Mouse (Mus musculus) intestine, postnatal 0 days (tissue): ENCODE data around the gene Rab37. TPM values are rescaled to one million over a fixed set of nuclear protein-coding genes. Genes with fewer than 3 reads are reported as not detected.
A peak's percentile ranks its signal among the peaks of the same experiment; 100 is the strongest.

Experiments
- ATAC-seq: fragments of 200-750 bp; cut with Nextera tagmentation; 2 replicates; pipeline ENCODE4 v1.8.0; 2017; ENCODE audit warnings: mild to moderate bottlenecking, moderate TSS enrichment, moderate library complexity
- H3K27ac ChIP-seq: fragments of 300-500 bp; sonication (generic); 2 replicates; pipeline ENCODE4 v1.5.1; 2014; ENCODE audit warnings: mild to moderate bottlenecking, low read depth, low read length, moderate library complexity
- H3K27me3 ChIP-seq: fragments of 300-500 bp; sonication (generic); replicated peaks from 2 replicates; pipeline ENCODE4 v1.6.1; 2014; ENCODE audit warnings: low read length, mixed read lengths; ENCODE audit not compliant: control insufficient read depth, insufficient read depth
- H3K36me3 ChIP-seq: fragments of 300-500 bp; sonication (generic); 2 replicates; pipeline ENCODE4 v1.6.1; 2014; ENCODE audit warnings: mild to moderate bottlenecking, moderate library complexity; ENCODE audit not compliant: control insufficient read depth, insufficient read depth
- H3K4me1 ChIP-seq: fragments of 300-500 bp; sonication (generic); replicated peaks from 2 replicates; pipeline ENCODE4 v1.6.1; 2014; ENCODE audit warnings: antibody characterized with exemption, low read length, mixed read lengths; ENCODE audit not compliant: control insufficient read depth, insufficient read depth
- H3K4me2 ChIP-seq: fragments of 300-500 bp; sonication (generic); replicated peaks from 2 replicates; pipeline ENCODE4 v1.6.1; 2014; ENCODE audit warnings: low read depth, mild to moderate bottlenecking, moderate library complexity
- H3K4me3 ChIP-seq: fragments of 300-500 bp; sonication (generic); 2 replicates; pipeline ENCODE4 v1.5.1; 2014; ENCODE audit warnings: low read depth, low read length
- H3K9ac ChIP-seq: fragments of 300-500 bp; sonication (generic); 2 replicates; pipeline ENCODE4 v1.6.1; 2014; ENCODE audit warnings: mild to moderate bottlenecking, low read depth, low read length
- H3K9me3 ChIP-seq: fragments of 300-500 bp; sonication (generic); 2 replicates; pipeline ENCODE4 v1.6.1; 2016; ENCODE audit warnings: mixed run types; ENCODE audit not compliant: control insufficient read depth
- CTCF ChIP-seq: sonication (generic); IDR thresholded peaks from 2 replicates; pipeline ENCODE4 v1.5.1; 2016; ENCODE audit warnings: low read depth, mild to moderate bottlenecking, control low read depth, antibody characterized with exemption, moderate library complexity
- WGBS: fragments of 180-500 bp; shearing (Covaris S2); extraction: QIAGEN DNeasy Blood & Tissue Kit; methylation state at CpG from one replicate; pipeline ENCODE4 v1.1.7; 2014; 5-methylcytosine and 5-hydroxymethylcytosine counted together
- polyA plus RNA-seq: library from polyadenylated mRNA; unstranded; fragments of >200 nt; fragmentation: Nextera tagmentation; extraction: Ambion mirVana; gene quantifications from 2 replicates; pipeline ENCODE4 v1.2.1, GENCODE M21; 2015

Gene Rab37
- polyA plus RNA-seq, 1 experiment from 2014 or later: 3.7 TPM

DNA sequence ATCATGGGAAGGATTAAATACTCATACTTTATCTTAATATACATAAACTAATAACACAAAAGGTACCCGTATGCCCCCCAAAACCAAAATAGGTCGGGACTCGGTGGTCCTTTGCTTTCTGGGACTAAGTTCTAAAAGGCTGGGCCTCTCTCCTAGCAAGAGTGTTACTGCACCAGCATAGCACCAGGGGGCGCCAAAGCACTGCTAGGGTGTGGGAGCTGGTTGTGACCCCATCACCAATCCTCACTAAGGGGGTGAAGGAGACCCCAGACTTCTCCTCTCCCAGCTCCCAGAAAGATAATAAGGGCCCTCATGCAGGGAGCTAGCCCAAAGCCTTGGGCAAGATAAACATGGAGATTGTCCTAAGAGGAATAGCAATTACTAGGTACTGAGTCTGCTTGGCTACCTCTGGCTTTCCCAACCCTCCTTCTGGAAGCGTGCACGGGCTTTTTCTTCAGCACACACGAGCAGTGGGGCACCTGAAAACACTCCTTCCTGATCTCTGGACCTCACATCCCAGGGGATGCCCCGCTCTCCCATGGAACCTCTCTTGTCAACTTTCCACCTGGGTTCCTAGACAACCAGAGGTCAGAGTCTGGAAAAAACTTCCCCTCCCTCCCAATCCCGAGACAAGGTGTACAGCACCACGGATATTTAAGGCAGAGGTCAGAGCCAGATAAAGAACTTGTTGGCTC is 69.8 kb downstream of the Rab37 start:
- H3K4me1 ChIP-seq: 0 out of 2 replicates have a peak, but pooled peaks cover 9% of the 10 kb centered on the region
- H3K4me3 ChIP-seq: no peak overlapping the region
- no peaks in the 10 kb centered on the region; the same call in 1 of the 2 replicates for H3K36me3 ChIP-seq
- 21% methylated on average over 10 of the region's 10 CpGs for WGBS
- TF ChIP-seq CTCF: peak; percentile 95
- H3K27me3 ChIP-seq: 0 out of 2 replicates have a peak, but pooled peaks cover 4% of the 10 kb centered on the region
- H3K9ac ChIP-seq: no peak overlapping the region
- no peaks in the 10 kb centered on the region for H3K9me3 ChIP-seq
- H3K4me2 ChIP-seq: peak overlapping the region; percentile 24; the same call in 1 of the 2 replicates
- H3K27ac ChIP-seq: peak overlapping the region; percentile 93
- ATAC-seq: peak; percentile 1; the same call in 1 of the 2 replicates

GRCm38 (mm10) chr11:115161578-115162204 is 70.5 kb downstream of the Rab37 start:
- Histone ChIP-seq H3K9ac (no peak overlapping the region; the same call in 1 of the 2 replicates), H3K27me3 (no peaks in the 10 kb centered on the region), H3K27ac (peak overlapping the region; percentile 93), H3K36me3 (no peaks in the 10 kb centered on the region; the same call in 1 of the 2 replicates), H3K4me1 (0 out of 2 replicates have a peak, but pooled peaks cover 13% of the 10 kb centered on the region), H3K9me3 (no peaks in the 10 kb centered on the region), H3K4me2 (peak overlapping the region; percentile 74), H3K4me3 (no peak overlapping the region)
- WGBS: 39% methylated on average over 9 of the region's 9 CpGs
- TF ChIP-seq CTCF: no peak
- ATAC-seq: peak; percentile 14; the same call in 1 of the 2 replicates

DNA sequence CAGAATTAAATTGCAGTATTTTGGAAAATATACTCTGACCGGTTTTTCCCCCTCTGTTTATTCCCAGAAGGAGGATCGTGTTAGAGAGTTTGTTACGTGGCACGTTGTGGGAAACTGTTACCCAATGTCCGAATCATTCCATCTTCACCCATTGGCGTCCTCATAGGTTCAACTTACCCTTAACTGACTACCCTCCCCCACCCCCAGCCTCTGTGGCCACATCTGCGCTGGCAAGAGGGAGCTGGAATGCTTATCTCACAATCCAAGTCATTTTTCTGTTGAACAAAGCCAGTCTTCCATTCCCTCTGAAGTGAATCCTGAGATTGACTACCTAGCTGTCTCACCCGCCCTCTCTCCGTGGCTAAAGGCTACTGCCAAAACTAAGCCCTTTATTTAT is 71.0 kb downstream of the Rab37 start:
- WGBS: 22% methylated on average over 9 of the region's 9 CpGs
- H3K9ac ChIP-seq: peak overlapping the region; percentile 46; the same call in 1 of the 2 replicates

DNA sequence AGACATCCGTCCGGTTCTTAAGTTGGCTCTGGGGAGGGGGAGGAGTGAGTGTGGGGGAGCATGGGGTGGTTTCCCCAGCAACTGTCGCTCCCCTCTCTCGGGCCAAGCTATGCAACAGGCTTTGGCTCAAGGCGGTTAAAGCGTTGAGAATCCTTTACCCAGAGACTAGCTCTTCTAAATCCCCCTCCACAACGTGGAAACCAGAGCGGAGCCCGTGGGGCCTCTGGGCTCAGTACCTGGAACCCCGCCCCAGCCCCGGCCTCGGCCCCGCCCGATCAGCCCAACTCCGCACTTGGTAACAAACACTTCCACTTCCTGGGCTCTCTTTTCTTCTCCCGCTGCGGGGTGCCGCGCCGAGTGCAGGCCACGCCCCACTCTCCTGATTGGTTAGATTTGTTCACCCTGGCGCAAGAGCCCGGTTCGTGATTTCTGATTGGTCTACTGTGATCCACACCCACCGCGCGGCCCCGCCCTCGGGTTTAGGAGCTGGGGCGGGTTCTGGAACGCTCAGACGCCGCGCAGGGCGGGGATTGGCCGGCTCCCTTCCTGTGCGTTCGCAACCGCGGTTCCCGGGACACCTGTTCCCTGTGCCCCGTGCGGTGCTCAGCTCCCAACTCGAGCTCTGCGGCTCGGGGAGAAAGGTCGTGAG is 71.7 kb downstream of the Rab37 start, which contains the start of gene Slc9a3r1:
Gene Slc9a3r1 (plus strand): TSS at position 510 of the 649 bp plus-strand sequence.
- Histone ChIP-seq H3K9me3 (no peaks in the 10 kb centered on the region), H3K27ac (peak within 1 kb of the TSS; percentile 93), H3K4me1 (0 out of 2 replicates have a peak, but pooled peaks cover 13% of the 10 kb centered on the region), H3K36me3 (peaks cover 5% of the 10 kb centered on the region; the same call in 1 of the 2 replicates), H3K27me3 (no peaks in the 10 kb centered on the region), H3K4me2 (peak within 1 kb of the TSS; percentile 74), H3K4me3 (peak within 1 kb of the TSS; percentile 80), H3K9ac (peak within 1 kb of the TSS; percentile 77)
- no peak for TF ChIP-seq CTCF
- ATAC-seq: peak; percentile 82
- under 1% methylated on average over 47 of the region's 47 CpGs for WGBS

More for the DNA sequence above, 71.0 kb downstream of the Rab37 start:
- H3K36me3 ChIP-seq: no peaks in the 10 kb centered on the region; the same call in 1 of the 2 replicates
- no peaks in the 10 kb centered on the region for H3K9me3 ChIP-seq
- H3K4me2 ChIP-seq: peak overlapping the region; percentile 74
- H3K4me1 ChIP-seq: 0 out of 2 replicates have a peak, but pooled peaks cover 13% of the 10 kb centered on the region
- peak overlapping the region; percentile 93 for H3K27ac ChIP-seq
- H3K4me3 ChIP-seq: peak overlapping the region; percentile 80
- ATAC-seq: no peak
- TF ChIP-seq CTCF: no peak
- H3K27me3 ChIP-seq: no peaks in the 10 kb centered on the region

- peaks cover 5% of the 10 kb centered on the region; the same call in 1 of the 2 replicates for H3K36me3 ChIP-seq
- TF ChIP-seq CTCF: peak; percentile 50
- H3K27ac ChIP-seq: peak overlapping the region; percentile 89
- under 1% methylated on average over 43 of the region's 47 CpGs for WGBS
- H3K27me3 ChIP-seq: no peaks in the 10 kb centered on the region
- no peaks in the 10 kb centered on the region for H3K9me3 ChIP-seq
- H3K4me2 ChIP-seq: peak overlapping the region; percentile 74
- peak overlapping the region; percentile 80 for H3K4me3 ChIP-seq
- 0 out of 2 replicates have a peak, but pooled peaks cover 13% of the 10 kb centered on the region for H3K4me1 ChIP-seq
- no peak for ATAC-seq
- peak overlapping the region; percentile 77 for H3K9ac ChIP-seq
These were observed 72.4 kb downstream of the Rab37 start for GRCm38 (mm10) chr11:115163568-115164150.
